Mouse (Mus musculus): ENCODE results near the gene H2al2b.
"Not testable (repeated sequence)": the region's sequence is repeated elsewhere in the genome, so short reads cannot be mapped to it uniquely, and the experiment has no call there.

The H2al2b gene

DNA sequence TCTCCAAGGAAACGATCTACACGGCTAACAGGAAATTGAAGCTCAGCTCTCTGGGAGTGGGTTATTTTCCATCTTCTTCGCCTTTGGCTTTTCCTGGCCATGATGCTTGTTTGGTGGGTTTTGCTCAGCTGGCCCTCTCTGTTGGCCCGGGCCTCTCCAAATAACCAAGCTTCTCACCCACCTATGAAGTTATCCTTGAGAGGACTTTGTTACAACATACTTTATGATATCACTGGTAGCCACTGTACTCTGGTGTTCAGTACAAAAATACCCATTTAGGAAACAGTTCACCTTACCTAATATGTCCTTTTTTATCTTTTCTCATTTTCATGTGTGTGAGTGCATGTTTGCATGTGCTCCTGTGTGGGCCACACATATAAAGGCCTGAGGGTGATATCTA, at the start of gene H2al2b:
Gene H2al2b (minus strand): TSS at position 101 of the 400 bp plus-strand sequence.
- not testable (repeated sequence) for DNase-seq (ENCODE audit: low read depth in 2 of 2, low spot score in 2 of 2)
